16 mouse cellular contexts compared by ENCODE assay signal in genomic region chr8:125722675-125723074, GRCm38 (mm10). TPM values are rescaled to one million over a fixed set of nuclear protein-coding genes. Genes with fewer than 3 reads are reported as not detected.
DNase-seq lines count a peak whose midpoint lies in the region; ATAC-seq and TF ChIP-seq lines count a peak whose summit lies in the region.
"Had no signal": no experiment of that assay in that cellular context is flagged by ENCODE, and none has a peak within 500 bp of the region (broad histone marks: within the 10 kb centered on the region; RNA-seq: fewer than 3 reads in every experiment).

No protein-coding gene starts in this region.

- H3K4me1 ChIP-seq in stomach, postnatal 0 days (replicated peaks; ENCODE audit: control insufficient read depth, insufficient read depth), result no peaks in the 10 kb centered on the region
- H3K4me1 ChIP-seq: midbrain, embryonic 15.5 days had no signal

- H3K4me2 ChIP-seq in stomach, postnatal 0 days (replicated peaks; ENCODE audit: low read depth), result no peak overlapping the region
- H3K4me2 ChIP-seq: limb, embryonic 13.5 days; midbrain, embryonic 15.5 days had no signal

- no peaks in the 10 kb centered on the region for H3K36me3 ChIP-seq in stomach, postnatal 0 days (ENCODE audit: control insufficient read depth, insufficient read depth, low read length)
- H3K36me3 ChIP-seq: limb, embryonic 13.5 days; midbrain, embryonic 15.5 days had no signal

- no peak for TF ChIP-seq CTCF in stomach, postnatal 0 days (IDR thresholded peaks at IDR 0.05; ENCODE audit: low read depth)

- no peak overlapping the region for H3K27ac ChIP-seq in stomach, postnatal 0 days (replicated peaks)
- H3K27ac ChIP-seq: layer of hippocampus, adult 2 months; limb, embryonic 13.5 days; midbrain, embryonic 15.5 days had no signal

- DNase-seq in kidney, adult 18-20 months, result peak; percentile 52
- no peak for DNase-seq in kidney, postnatal 14 days
- peak; percentile 31 for DNase-seq in urinary bladder, postnatal 14 days (ENCODE audit: low spot score)
- DNase-seq in urinary bladder, postnatal 25 days (ENCODE audit: low spot score), result no peak
- peak; percentile 37 to 44 for DNase-seq in heart, adult 9 months (ENCODE audit: low spot score in 2 of 2)
- DNase-seq in B cell, adult 2 months, result no peak
- no peak for DNase-seq in stomach, postnatal 0 days (ENCODE audit: low spot score)
- DNase-seq: cerebellum, postnatal 14 days; liver, postnatal 0 days; right cerebral cortex, postnatal 14 days had no signal

- H3K9ac ChIP-seq in stomach, postnatal 0 days (ENCODE audit: low read length), result no peak overlapping the region
- H3K9ac ChIP-seq: limb, embryonic 13.5 days; liver, postnatal 0 days; midbrain, embryonic 15.5 days had no signal

- ATAC-seq in stomach, postnatal 0 days (ENCODE audit: low FRiP score, low TSS enrichment), result no peak
- ATAC-seq: CD4-positive, CD25-positive, alpha-beta regulatory T cell, adult 4 months; forebrain, embryonic 16.5 days; inflammation-experienced regulatory T-cells, adult 6 months; liver, postnatal 0 days; midbrain, embryonic 15.5 days had no signal

- no peaks in the 10 kb centered on the region for H3K27me3 ChIP-seq in stomach, postnatal 0 days (ENCODE audit: control insufficient read depth, insufficient read depth, low read length)
- H3K27me3 ChIP-seq: limb, embryonic 13.5 days; midbrain, embryonic 15.5 days had no signal

- H3K4me3 ChIP-seq in stomach, postnatal 0 days (ENCODE audit: low read depth, low read length), result no peak overlapping the region
- H3K4me3 ChIP-seq: layer of hippocampus, adult 2 months; limb, embryonic 13.5 days; midbrain, embryonic 15.5 days had no signal

- TF ChIP-seq EP300 in stomach, postnatal 0 days (optimal IDR thresholded peaks at IDR 0.05), result no peak

- WGBS in stomach, postnatal 0 days, result 80% methylated on average over 7 of the region's 7 CpGs

- H3K9me3 ChIP-seq in stomach, postnatal 0 days (ENCODE audit: control insufficient read depth, low read length), result no peaks in the 10 kb centered on the region
- H3K9me3 ChIP-seq: limb, embryonic 13.5 days; midbrain, embryonic 15.5 days had no signal

RNA-seq across cellular contexts. Expression of gene Ntpcr, which starts 7.1 kb away (rescaled TPM):
- polyA plus RNA-seq in stomach, postnatal 0 days (2015; fragmentation: Nextera tagmentation; extraction: Ambion mirVana), result 32.2 and 34.1 TPM in 2 replicates

RNA-seq across cellular contexts. Expression of gene Map10, which starts 53.1 kb away (rescaled TPM):
- polyA plus RNA-seq in stomach, postnatal 0 days (2015; fragmentation: Nextera tagmentation; extraction: Ambion mirVana), result 1.8 and 2.2 TPM in 2 replicates

Comparison
In these comparisons a context has a peak if more than half of its experiments do, and no peak if none do; other contexts are left out.
1. DNase-seq: peak in kidney, adult 18-20 months (single experiment), urinary bladder, postnatal 14 days (single experiment) and heart, adult 9 months (2 of 2); none in kidney, postnatal 14 days (single experiment), urinary bladder, postnatal 25 days (single experiment), B cell, adult 2 months (0 of 2) and stomach, postnatal 0 days (single experiment).